Mouse (Mus musculus): ENCODE measurements around the gene Exog. TPM values are rescaled to one million over a fixed set of nuclear protein-coding genes. Genes with fewer than 3 reads are reported as not detected.

Gene Exog
- polyA plus RNA-seq, 1 experiment, result 7.3 TPM

DNA sequence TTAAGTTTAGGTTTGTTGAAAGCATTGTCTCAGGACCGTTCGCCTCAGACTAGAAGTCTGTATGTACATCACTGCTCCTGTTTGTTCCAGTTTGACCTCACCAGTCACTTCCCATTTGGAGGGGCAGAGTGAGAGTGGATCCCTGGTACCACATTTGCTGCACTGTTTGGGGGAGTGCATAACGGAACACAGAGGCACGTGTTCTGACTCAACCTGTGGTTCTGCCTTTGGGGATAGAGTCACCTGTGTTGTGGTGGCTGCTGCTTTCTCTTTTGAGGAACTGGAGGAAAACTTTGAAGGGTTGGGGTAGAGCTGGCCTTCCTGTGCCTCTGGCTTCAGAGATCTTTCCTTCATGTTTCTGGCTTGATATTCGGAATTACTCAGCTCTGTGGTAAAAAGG is 40.7 kb upstream of the Exog start:
- Histone ChIP-seq H3ac (ENCODE audit: control insufficient read depth, insufficient read length, low read depth) (no peak overlapping the region), H3K27me3 (ENCODE audit: control insufficient read depth, insufficient read depth, insufficient read length) (peaks cover 3% of the 10 kb centered on the region), H3K4me3 (ENCODE audit: insufficient read depth, poor library complexity, severe bottlenecking) (no peak overlapping the region), H3K36me3 (ENCODE audit: control insufficient read depth, insufficient read depth) (no peaks in the 10 kb centered on the region), H3K79me2 (ENCODE audit: control insufficient read depth, insufficient read depth) (no peaks in the 10 kb centered on the region), H3K79me3 (ENCODE audit: low read depth) (no peaks in the 10 kb centered on the region)
- no peak for TF ChIP-seq USF1 (IDR thresholded peaks at IDR 0.05; ENCODE audit: low read depth)
- TF ChIP-seq MYOG (IDR thresholded peaks at IDR 0.05; ENCODE audit: control insufficient read depth, extremely low read depth, insufficient read length), result no peak
- TF ChIP-seq CEBPB (IDR thresholded peaks at IDR 0.05; ENCODE audit: low read depth), result no peak
- no peak for TF ChIP-seq CTCF (IDR thresholded peaks at IDR 0.05; ENCODE audit: control insufficient read depth, insufficient read depth, insufficient read length)

DNA sequence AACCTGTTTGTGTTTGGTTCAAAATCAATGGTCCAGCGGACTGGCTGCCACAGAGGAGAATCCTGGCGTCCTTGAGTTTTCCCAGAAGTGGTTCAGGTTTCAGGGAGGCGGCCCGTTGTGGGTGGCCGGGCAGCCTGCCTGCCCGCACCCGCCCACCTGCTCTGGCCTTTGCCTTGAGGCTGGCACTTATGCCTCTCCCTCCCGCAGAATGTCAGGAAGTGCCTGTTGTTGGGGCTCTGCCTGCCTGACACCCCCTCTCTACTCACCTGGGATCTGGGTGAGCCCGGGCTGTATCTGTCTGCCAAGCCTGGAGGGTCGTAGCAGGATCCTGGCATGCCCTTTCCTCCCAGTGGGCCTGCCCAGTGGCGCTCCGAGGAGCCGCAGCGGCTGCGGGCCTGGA is 36.9 kb upstream of the Exog start:
- H3K79me2 ChIP-seq (ENCODE audit: control insufficient read depth, insufficient read depth), result no peaks in the 10 kb centered on the region
- no peak for TF ChIP-seq CTCF (IDR thresholded peaks at IDR 0.05; ENCODE audit: control insufficient read depth, insufficient read depth, insufficient read length)
- H3ac ChIP-seq (ENCODE audit: control insufficient read depth, insufficient read length, low read depth), result no peak overlapping the region
- no peaks in the 10 kb centered on the region for H3K79me3 ChIP-seq (ENCODE audit: low read depth)
- H3K36me3 ChIP-seq (ENCODE audit: control insufficient read depth, insufficient read depth), result no peaks in the 10 kb centered on the region
- peaks cover 2% of the 10 kb centered on the region for H3K27me3 ChIP-seq (ENCODE audit: control insufficient read depth, insufficient read depth, insufficient read length)
- H3K4me3 ChIP-seq (ENCODE audit: insufficient read depth, poor library complexity, severe bottlenecking), result no peak overlapping the region

DNA sequence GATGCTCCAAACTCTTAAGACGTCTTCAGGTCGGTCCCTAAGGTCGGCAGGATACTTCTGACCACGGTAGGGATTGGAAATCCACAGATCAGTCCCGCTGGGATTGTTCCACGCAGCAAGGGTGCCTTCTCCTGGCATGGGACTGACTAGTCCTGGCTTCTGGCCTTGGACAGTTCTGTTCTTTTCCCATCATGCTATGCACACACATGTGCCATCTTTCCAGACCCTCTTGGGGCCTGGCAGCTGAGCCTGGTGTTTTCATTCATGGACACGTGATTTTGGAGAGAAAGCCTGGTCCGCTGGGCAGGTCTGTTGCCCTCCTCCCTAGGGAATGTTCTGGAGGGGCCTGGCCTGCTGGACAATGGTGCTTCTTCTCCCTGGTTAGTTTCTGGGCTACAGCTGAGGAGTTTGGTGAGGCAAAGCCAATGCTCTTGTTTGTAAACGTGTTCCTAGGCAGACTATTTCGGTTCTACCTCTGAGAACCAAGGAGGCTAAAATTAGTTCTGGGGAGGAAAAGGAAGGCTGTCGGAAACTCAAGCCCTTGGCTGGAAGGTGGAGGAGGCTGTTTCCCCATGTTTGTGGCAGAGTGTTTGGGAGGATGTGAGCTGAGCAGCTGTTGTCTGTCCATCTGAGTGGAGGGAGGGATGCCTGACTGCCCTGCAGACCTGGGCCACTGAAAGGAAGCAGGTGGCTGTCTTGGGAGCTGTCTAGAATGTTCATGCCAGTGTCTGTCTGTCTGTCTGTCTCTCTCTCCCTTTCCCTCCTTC is 35.7 kb upstream of the Exog start:
- H3ac ChIP-seq (ENCODE audit: control insufficient read depth, insufficient read length, low read depth), result no peak overlapping the region
- H3K79me3 ChIP-seq (ENCODE audit: low read depth), result no peaks in the 10 kb centered on the region
- no peak overlapping the region for H3K4me3 ChIP-seq (ENCODE audit: insufficient read depth, poor library complexity, severe bottlenecking)
- TF ChIP-seq CTCF (IDR thresholded peaks at IDR 0.05; ENCODE audit: control insufficient read depth, insufficient read depth, insufficient read length) (no peak), MYOD1 (IDR thresholded peaks at IDR 0.05; ENCODE audit: control insufficient read depth, insufficient read length, low read depth) (peak; percentile 77)
- H3K79me2 ChIP-seq (ENCODE audit: control insufficient read depth, insufficient read depth), result no peaks in the 10 kb centered on the region
- no peaks in the 10 kb centered on the region for H3K36me3 ChIP-seq (ENCODE audit: control insufficient read depth, insufficient read depth)
- no peaks in the 10 kb centered on the region for H3K27me3 ChIP-seq (ENCODE audit: control insufficient read depth, insufficient read depth, insufficient read length)

DNA sequence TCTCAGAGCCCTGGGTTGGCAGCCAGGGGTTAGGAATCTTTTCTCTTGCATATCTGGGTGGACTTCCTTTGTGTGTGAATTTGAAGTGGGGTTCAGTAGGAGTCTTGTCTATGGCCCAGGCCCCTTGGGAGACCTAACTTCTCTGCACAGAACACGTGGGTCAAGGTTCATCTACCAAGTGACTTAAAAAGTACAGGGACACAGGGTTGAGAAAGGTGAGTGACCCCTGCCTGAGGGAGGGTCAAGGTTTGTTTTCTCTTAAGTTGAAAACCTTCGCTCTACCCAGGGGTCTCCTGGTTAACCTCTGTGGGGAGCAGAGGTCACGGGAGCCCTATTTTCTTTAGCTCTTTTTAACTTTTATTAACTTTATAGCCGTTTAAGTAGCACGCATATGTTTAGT is 34.9 kb upstream of the Exog start:
- H3K4me3 ChIP-seq (ENCODE audit: insufficient read depth, poor library complexity, severe bottlenecking), result no peak overlapping the region
- H3K79me2 ChIP-seq (ENCODE audit: control insufficient read depth, insufficient read depth), result no peaks in the 10 kb centered on the region
- H3K27me3 ChIP-seq (ENCODE audit: control insufficient read depth, insufficient read depth, insufficient read length), result no peaks in the 10 kb centered on the region
- no peak overlapping the region for H3ac ChIP-seq (ENCODE audit: control insufficient read depth, insufficient read length, low read depth)
- no peaks in the 10 kb centered on the region for H3K36me3 ChIP-seq (ENCODE audit: control insufficient read depth, insufficient read depth)
- no peak for TF ChIP-seq FOSL1 (IDR thresholded peaks at IDR 0.05; ENCODE audit: insufficient read depth, low read length, poor library complexity, severe bottlenecking)
- TF ChIP-seq USF1 (IDR thresholded peaks at IDR 0.05; ENCODE audit: low read depth), result no peak
- TF ChIP-seq MYOD1 (IDR thresholded peaks at IDR 0.05; ENCODE audit: control insufficient read depth, insufficient read length, low read depth), result no peak
- no peak for TF ChIP-seq MAX (IDR thresholded peaks at IDR 0.05)
- no peak for TF ChIP-seq CEBPB (IDR thresholded peaks at IDR 0.05; ENCODE audit: low read depth)
- TF ChIP-seq MYOG (IDR thresholded peaks at IDR 0.05; ENCODE audit: control insufficient read depth, extremely low read depth, insufficient read length), result no peak
- no peak for TF ChIP-seq CTCF (IDR thresholded peaks at IDR 0.05; ENCODE audit: control insufficient read depth, insufficient read depth, insufficient read length)
- H3K79me3 ChIP-seq (ENCODE audit: low read depth), result no peaks in the 10 kb centered on the region

DNA sequence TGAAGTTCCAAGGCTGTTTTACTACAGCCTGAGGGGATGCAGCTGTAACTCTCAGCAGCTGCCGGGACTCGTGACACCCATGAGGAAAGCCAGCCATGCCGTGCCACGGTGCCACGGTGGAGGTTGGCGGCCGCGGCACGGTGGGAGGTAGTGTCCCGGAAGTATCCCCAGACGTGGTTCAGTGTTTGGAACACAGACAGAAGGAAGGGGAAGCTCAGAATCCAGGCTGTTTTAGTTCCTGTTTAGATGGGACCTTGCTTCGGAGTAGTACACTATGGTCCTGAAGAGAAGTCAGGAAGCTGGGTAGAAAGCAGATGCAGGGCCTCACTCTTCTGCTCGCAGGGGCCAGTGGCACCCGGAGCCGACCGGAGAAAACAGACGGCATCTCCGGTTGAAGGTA is 26.7 kb upstream of the Exog start:
- Histone ChIP-seq H3ac (ENCODE audit: control insufficient read depth, insufficient read length, low read depth) (no peak overlapping the region), H3K36me3 (ENCODE audit: control insufficient read depth, insufficient read depth) (no peaks in the 10 kb centered on the region), H3K4me3 (ENCODE audit: insufficient read depth, poor library complexity, severe bottlenecking) (no peak overlapping the region), H3K27me3 (ENCODE audit: control insufficient read depth, insufficient read depth, insufficient read length) (no peaks in the 10 kb centered on the region), H3K79me3 (ENCODE audit: low read depth) (no peaks in the 10 kb centered on the region), H3K79me2 (ENCODE audit: control insufficient read depth, insufficient read depth) (no peaks in the 10 kb centered on the region)
- TF ChIP-seq USF1 (IDR thresholded peaks at IDR 0.05; ENCODE audit: low read depth) (no peak), FOSL1 (IDR thresholded peaks at IDR 0.05; ENCODE audit: insufficient read depth, low read length, poor library complexity, severe bottlenecking) (no peak), MYOG (IDR thresholded peaks at IDR 0.05; ENCODE audit: control insufficient read depth, extremely low read depth, insufficient read length) (no peak), CEBPB (IDR thresholded peaks at IDR 0.05; ENCODE audit: low read depth) (no peak), CTCF (IDR thresholded peaks at IDR 0.05; ENCODE audit: control insufficient read depth, insufficient read depth, insufficient read length) (no peak), MAX (IDR thresholded peaks at IDR 0.05) (no peak), MYOD1 (IDR thresholded peaks at IDR 0.05; ENCODE audit: control insufficient read depth, insufficient read length, low read depth) (no peak)

DNA sequence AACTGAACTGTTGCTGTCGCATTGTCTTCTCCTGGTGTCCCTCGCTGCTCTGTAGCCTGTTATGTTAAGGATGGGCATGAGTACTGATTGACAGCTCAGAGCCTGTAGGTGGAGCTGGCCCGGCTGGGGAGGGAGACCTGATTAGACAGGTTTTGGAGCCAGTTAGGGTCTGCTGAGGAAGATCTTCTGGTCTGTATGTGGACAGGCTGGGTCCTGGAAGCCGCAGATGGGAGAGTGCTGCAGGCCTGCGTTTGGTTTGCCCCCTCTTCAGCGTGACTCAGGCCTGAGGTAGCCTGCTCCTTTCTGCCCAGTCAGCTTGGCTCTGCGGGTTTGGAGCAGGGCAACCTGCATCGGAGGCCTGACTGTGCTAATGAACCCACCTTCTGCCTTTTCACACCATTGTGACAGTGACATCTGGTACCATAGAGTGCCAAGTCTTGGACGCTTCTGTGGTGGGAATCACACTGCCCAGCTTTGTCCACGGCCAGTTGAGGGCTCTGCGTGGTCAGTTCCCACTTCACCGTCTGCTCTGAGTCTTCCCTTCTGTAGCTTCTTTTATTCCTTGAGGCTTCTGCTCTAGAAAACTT is 24.8 kb upstream of the Exog start:
- no peaks in the 10 kb centered on the region for H3K36me3 ChIP-seq (ENCODE audit: control insufficient read depth, insufficient read depth)
- no peaks in the 10 kb centered on the region for H3K79me2 ChIP-seq (ENCODE audit: control insufficient read depth, insufficient read depth)
- no peak overlapping the region for H3K4me3 ChIP-seq (ENCODE audit: insufficient read depth, poor library complexity, severe bottlenecking)
- TF ChIP-seq USF1 (IDR thresholded peaks at IDR 0.05; ENCODE audit: low read depth) (no peak), CEBPB (IDR thresholded peaks at IDR 0.05; ENCODE audit: low read depth) (no peak), MYOD1 (IDR thresholded peaks at IDR 0.05; ENCODE audit: control insufficient read depth, insufficient read length, low read depth) (no peak), MAX (IDR thresholded peaks at IDR 0.05) (no peak), MYOG (IDR thresholded peaks at IDR 0.05; ENCODE audit: control insufficient read depth, extremely low read depth, insufficient read length) (no peak), FOSL1 (IDR thresholded peaks at IDR 0.05; ENCODE audit: insufficient read depth, low read length, poor library complexity, severe bottlenecking) (no peak), CTCF (IDR thresholded peaks at IDR 0.05; ENCODE audit: control insufficient read depth, insufficient read depth, insufficient read length) (no peak)
- no peaks in the 10 kb centered on the region for H3K27me3 ChIP-seq (ENCODE audit: control insufficient read depth, insufficient read depth, insufficient read length)
- no peaks in the 10 kb centered on the region for H3K79me3 ChIP-seq (ENCODE audit: low read depth)
- H3ac ChIP-seq (ENCODE audit: control insufficient read depth, insufficient read length, low read depth), result no peak overlapping the region
